Mouse (Mus musculus) lung, adult 2 months (tissue): Measurements from ENCODE around the gene Pcdh15. TPM values are rescaled to one million over a fixed set of nuclear protein-coding genes. Genes with fewer than 3 reads are reported as not detected.

ENCODE experiments used
- DNase-seq: peaks from one replicate; pipeline ENCODE4 v3.0.0; 2022
- H3K4me1 ChIP-seq: fragments of 200-500 bp; 2 replicates; pipeline ENCODE4 v1.6.1; 2011; ENCODE audit warnings: low read length; ENCODE audit not compliant: control insufficient read depth, insufficient read depth
- H3K4me3 ChIP-seq: fragments of 200-500 bp; replicated peaks from 2 replicates; pipeline ENCODE3; 2011; ENCODE audit warnings: low read depth, mild to moderate bottlenecking, control low read depth, low read length; ENCODE audit errors: extremely low read depth
- CTCF ChIP-seq: fragments of 200-500 bp; IDR thresholded peaks from 2 replicates; pipeline ENCODE4 v1.5.1; 2011; ENCODE audit warnings: mild to moderate bottlenecking, low read length, control low read depth; ENCODE audit not compliant: insufficient read depth
- POLR2A ChIP-seq: fragments of 200-500 bp; IDR thresholded peaks from 2 replicates; pipeline ENCODE4 v1.6.1; 2011; ENCODE audit warnings: low read depth, mild to moderate bottlenecking, control low read depth, low read length, borderline replicate concordance; ENCODE audit errors: extremely low read depth
- whole genome bisulfite sequencing: fragments of 180-500 bp; shearing (Covaris S2); methylation state at CpG from one replicate; pipeline ENCODE4 v1.1.7; 2018; 5-methylcytosine and 5-hydroxymethylcytosine counted together
- polyA plus RNA-seq: library from polyadenylated mRNA; depleted of rRNA; stranded (reverse); fragments of >200 nt; gene quantifications from 2 replicates; pipeline ENCODE4 v1.2.3, GENCODE M21; 2012

The Pcdh15 gene
- polyA plus RNA-seq, 1 experiment: 0.05 TPM

- WGBS: 52% methylated on average over 1 of the region's 1 CpGs
- no peak for TF ChIP-seq POLR2A
- TF ChIP-seq CTCF: no peak
- no peak for DNase-seq
- no peak overlapping the region for H3K4me3 ChIP-seq
- no peaks in the 10 kb centered on the region for H3K4me1 ChIP-seq
Measured at GRCm38 (mm10) chr10:73907626-73908025, 808.5 kb downstream of the Pcdh15 start.

GRCm38 (mm10) chr10:73908568-73908967 is 809.4 kb downstream of the Pcdh15 start:
- WGBS: 63% methylated on average over 1 of the region's 1 CpGs
- TF ChIP-seq POLR2A (no peak), CTCF (no peak)
- DNase-seq: no peak
- no peak overlapping the region for H3K4me3 ChIP-seq
- H3K4me1 ChIP-seq: no peaks in the 10 kb centered on the region

DNA sequence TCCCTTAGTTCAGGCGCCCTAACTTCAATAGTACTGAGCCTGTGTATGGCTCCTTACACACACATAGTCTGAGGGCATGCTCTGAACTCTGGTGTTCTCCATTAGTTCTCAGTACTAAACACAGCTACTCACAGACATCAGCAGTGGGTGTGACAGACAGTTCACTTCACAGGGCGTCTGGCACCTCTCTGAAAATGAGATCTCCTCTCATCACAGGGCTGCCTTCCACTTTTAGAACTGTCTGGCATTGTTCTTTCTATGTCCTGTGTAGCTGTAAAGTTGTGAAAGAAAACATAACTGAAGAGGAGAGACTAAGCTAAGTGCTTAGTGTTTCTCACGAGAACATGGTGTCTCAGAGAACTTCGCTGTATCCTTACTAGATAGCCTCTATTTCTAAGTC is 816.0 kb downstream of the Pcdh15 start:
- Histone ChIP-seq H3K4me3 (no peak overlapping the region), H3K4me1 (no peaks in the 10 kb centered on the region)
- TF ChIP-seq CTCF (no peak), POLR2A (no peak)
- DNase-seq: no peak
- 69% methylated on average over 4 of the region's 4 CpGs for WGBS

GRCm38 (mm10) chr10:73921579-73921978 is 822.4 kb downstream of the Pcdh15 start:
- no peak for DNase-seq
- WGBS: 55% methylated on average over 3 of the region's 3 CpGs

DNA sequence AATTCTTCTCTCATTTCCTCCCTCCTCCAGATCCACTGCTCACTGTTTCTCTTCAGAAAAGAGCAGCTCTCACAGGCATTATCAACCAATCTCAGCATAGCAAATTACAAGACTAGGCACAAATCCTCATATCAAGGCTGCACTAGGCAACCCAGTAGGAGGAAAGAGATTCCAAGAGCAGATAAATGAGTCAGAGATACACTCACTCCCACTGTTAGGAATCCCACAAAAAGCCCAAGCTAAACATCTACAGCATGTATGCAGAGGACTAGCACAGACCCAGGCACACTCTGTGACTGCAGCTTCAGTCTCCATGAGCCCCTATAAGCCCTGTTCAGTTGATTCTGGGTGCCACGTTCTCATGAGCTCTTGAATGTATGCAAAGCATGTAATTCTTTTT is 829.5 kb downstream of the Pcdh15 start:
- H3K4me3 ChIP-seq: no peak overlapping the region
- 65% methylated on average over 1 of the region's 1 CpGs for WGBS
- TF ChIP-seq CTCF (no peak), POLR2A (no peak)
- H3K4me1 ChIP-seq: no peaks in the 10 kb centered on the region
- no peak for DNase-seq

More at GRCm38 (mm10) chr10:73921579-73921978, 822.4 kb downstream of the Pcdh15 start:
- H3K4me1 ChIP-seq: no peaks in the 10 kb centered on the region
- TF ChIP-seq CTCF: no peak
- TF ChIP-seq POLR2A: no peak
- H3K4me3 ChIP-seq: no peak overlapping the region

DNA sequence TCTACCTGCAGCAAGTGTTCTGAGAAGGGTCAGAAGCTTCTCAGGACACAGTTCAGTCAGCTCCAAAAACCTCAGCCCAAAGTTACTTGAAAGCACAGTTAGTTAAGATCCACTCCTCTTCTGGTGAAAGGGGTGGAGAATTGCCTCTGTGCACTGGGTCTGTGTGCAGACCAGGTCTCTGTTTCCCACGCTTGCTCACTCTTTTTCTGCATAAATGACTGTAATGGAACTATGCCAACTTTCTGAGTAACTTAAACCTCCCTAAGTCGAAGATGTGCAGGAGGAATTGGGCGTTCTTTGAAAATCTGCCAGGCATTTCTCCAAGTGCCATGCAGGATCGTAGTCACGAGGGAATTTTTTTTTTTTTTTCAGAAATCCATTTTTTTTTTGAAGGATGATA is 830.6 kb downstream of the Pcdh15 start:
- no peak for DNase-seq
- TF ChIP-seq CTCF: no peak
- no peak for TF ChIP-seq POLR2A
- Histone ChIP-seq H3K4me1 (no peaks in the 10 kb centered on the region), H3K4me3 (no peak overlapping the region)
- 40% methylated on average over 5 of the region's 5 CpGs for WGBS

DNA sequence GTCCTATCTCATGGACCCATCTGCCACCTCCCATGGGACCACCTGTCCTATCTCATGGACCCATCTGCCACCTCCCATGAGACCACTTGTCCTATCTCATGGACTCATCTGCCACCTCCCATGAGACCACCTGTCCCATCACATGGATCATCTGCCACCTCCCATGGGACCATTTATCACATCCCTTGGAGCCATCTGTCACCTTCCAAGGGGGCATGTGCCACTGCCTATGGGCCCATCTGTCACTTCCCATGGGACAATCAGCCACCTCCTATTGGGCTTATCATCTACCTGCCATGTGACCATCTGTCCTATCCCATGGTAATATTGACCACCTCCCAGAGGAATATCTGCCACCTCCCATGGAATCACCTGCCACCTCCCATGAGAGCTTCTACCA is 832.0 kb downstream of the Pcdh15 start:
- no peaks in the 10 kb centered on the region for H3K4me1 ChIP-seq
- no peak for DNase-seq
- TF ChIP-seq CTCF (no peak), POLR2A (no peak)
- no peak overlapping the region for H3K4me3 ChIP-seq

GRCm38 (mm10) chr10:73931996-73932679 is 833.0 kb downstream of the Pcdh15 start:
- no peaks in the 10 kb centered on the region for H3K4me1 ChIP-seq
- TF ChIP-seq CTCF: no peak
- TF ChIP-seq POLR2A: no peak
- 79% methylated on average over 4 of the region's 4 CpGs for WGBS
- H3K4me3 ChIP-seq: no peak overlapping the region
- DNase-seq: no peak

- DNase-seq: no peak
- 53% methylated on average over 5 of the region's 5 CpGs for WGBS
- no peak overlapping the region for H3K4me3 ChIP-seq
- TF ChIP-seq POLR2A (no peak), CTCF (no peak)
- no peaks in the 10 kb centered on the region for H3K4me1 ChIP-seq
Measured at GRCm38 (mm10) chr10:73936121-73936520, 837.0 kb downstream of the Pcdh15 start.

GRCm38 (mm10) chr10:73938989-73939388 is 839.8 kb downstream of the Pcdh15 start:
- WGBS: 73% methylated on average over 3 of the region's 3 CpGs
- TF ChIP-seq CTCF: no peak
- TF ChIP-seq POLR2A: no peak

More at GRCm38 (mm10) chr10:73938989-73939388, 839.8 kb downstream of the Pcdh15 start:
- DNase-seq: no peak
- no peak overlapping the region for H3K4me3 ChIP-seq
- no peaks in the 10 kb centered on the region for H3K4me1 ChIP-seq
